Mouse (Mus musculus): ENCODE data around the gene Ksr1. TPM values are rescaled to one million over a fixed set of nuclear protein-coding genes. Genes with fewer than 3 reads are reported as not detected.
A peak's percentile ranks its signal among the peaks of the same experiment; 100 is the strongest.

Ksr1 gene
- polyA plus RNA-seq, 1 experiment from 2014 or later: 2.1 TPM

DNA sequence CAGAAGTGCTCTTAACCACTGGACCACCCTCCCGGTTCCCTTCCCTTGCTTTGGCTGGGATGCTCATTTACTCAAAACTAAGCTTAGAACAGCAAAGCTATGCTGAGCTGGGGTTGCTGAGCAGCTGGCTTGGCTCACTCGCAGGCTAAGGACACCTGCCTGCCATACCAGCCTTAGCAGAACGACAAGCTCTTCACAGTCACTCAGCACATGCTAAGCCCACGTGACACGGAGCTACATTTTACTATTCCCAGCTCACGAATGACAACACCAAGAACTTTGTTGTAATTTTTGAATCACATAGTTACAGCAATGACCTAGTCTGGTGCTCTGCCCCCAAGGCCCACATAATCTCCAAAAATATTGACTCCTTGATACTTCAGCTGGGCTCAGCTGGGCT lies 66.1 kb downstream of the Ksr1 start:
- Histone ChIP-seq H3K27me3 (0 out of 2 replicates have a peak, but pooled peaks cover 3% of the 10 kb centered on the region), H3K4me3 (replicated peaks) (no peak overlapping the region), H3K9ac (no peak overlapping the region), H3K9me3 (replicated peaks) (no peaks in the 10 kb centered on the region), H3K27ac (replicated peaks) (no peak overlapping the region), H3K4me2 (no peak overlapping the region), H3K4me1 (replicated peaks) (peaks cover 50% of the 10 kb centered on the region), H3K36me3 (replicated peaks) (no peaks in the 10 kb centered on the region)
- WGBS (ENCODE audit: insufficient replicate concordance): 77% methylated on average over 6 of the region's 6 CpGs
- ATAC-seq (ENCODE audit: insufficient read depth): no peak

DNA sequence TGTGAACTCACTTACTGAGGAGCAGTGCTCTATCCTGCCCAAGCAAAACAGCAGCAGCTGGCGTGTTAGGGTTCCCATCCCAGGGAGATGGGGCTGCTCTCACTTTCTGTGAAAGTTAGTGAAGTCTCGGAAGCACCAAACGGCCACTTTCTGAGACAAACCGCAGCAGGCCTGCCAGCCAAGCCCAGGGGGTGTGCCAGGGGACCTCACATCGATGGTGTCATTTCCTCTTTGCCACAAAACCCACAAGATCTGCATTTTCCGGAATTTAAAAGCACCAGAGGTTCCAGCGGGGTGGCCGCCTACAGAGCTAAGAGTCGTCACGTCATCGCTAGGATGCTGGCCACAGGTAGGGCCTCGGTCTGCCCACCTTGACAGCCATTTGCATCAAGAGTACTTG lies 69.7 kb downstream of the Ksr1 start:
- Histone ChIP-seq H3K36me3 (replicated peaks) (no peaks in the 10 kb centered on the region), H3K27me3 (0 out of 2 replicates have a peak, but pooled peaks cover 3% of the 10 kb centered on the region), H3K9ac (no peak overlapping the region), H3K4me2 (peak overlapping the region; percentile 14; the same call in 1 of the 2 replicates), H3K4me1 (replicated peaks) (peaks cover 63% of the 10 kb centered on the region), H3K9me3 (replicated peaks) (no peaks in the 10 kb centered on the region), H3K27ac (replicated peaks) (peak overlapping the region; percentile 68), H3K4me3 (replicated peaks) (no peak overlapping the region)
- WGBS (ENCODE audit: insufficient replicate concordance): 18% methylated on average over 12 of the region's 12 CpGs
- no peak for ATAC-seq (ENCODE audit: insufficient read depth)

DNA sequence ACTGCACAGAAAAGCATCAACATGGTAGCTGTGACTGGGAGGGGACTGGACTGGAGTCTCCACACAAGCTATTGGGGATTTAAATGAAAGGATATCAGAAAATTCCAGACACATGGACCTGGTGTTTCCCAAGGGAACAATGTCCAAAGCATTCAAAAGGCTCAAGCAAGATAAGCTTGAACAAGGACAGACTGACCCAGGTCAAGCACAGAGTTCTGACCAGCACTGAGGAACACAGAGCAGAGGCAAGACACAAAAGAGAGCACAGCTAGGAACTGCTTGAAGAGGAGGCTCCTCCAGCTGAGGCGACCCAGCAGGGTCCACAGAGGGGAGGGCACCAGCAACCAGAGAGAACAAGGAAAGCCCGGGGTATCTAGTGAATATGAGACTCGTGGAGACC lies 71.2 kb downstream of the Ksr1 start:
- Histone ChIP-seq H3K4me3 (replicated peaks) (no peak overlapping the region), H3K4me2 (0 out of 2 replicates have a peak overlapping the region, but pooled peaks have one; percentile 11), H3K4me1 (replicated peaks) (peaks cover 70% of the 10 kb centered on the region), H3K9ac (no peak overlapping the region), H3K27me3 (no peaks in the 10 kb centered on the region), H3K27ac (replicated peaks) (peak overlapping the region; percentile 35; the same call in 1 of the 2 replicates), H3K9me3 (replicated peaks) (no peaks in the 10 kb centered on the region), H3K36me3 (replicated peaks) (no peaks in the 10 kb centered on the region)
- no peak for ATAC-seq (ENCODE audit: insufficient read depth)
- WGBS (ENCODE audit: insufficient replicate concordance): 49% methylated on average over 3 of the region's 3 CpGs

DNA sequence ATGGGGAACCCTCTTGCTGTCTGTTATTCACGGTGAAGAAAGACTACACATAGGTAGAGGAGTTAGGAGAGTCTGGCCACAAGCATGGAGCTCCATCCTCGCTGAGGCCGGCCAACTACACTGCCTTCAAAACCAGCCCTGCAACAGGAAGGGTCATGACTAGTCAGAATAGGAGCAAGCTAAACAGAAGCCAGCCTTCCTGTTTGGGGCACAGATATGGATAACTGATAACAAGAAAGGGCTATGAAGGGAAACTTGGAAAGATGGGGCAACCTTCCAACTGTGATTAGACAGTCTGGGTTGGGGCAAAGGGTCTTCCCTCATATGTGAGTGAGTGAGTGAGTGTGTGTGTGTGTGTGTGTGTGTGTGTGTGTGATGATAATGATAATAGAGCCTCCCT lies 71.6 kb downstream of the Ksr1 start:
- no peaks in the 10 kb centered on the region for H3K27me3 ChIP-seq
- no peak overlapping the region for H3K4me3 ChIP-seq (replicated peaks)
- peak overlapping the region; percentile 46 for H3K27ac ChIP-seq (replicated peaks)
- no peaks in the 10 kb centered on the region for H3K36me3 ChIP-seq (replicated peaks)
- no peak for ATAC-seq (ENCODE audit: insufficient read depth)
- 0 out of 2 replicates have a peak overlapping the region, but pooled peaks have one; percentile 11 for H3K4me2 ChIP-seq
- 57% methylated on average over 3 of the region's 3 CpGs for WGBS (ENCODE audit: insufficient replicate concordance)
- no peaks in the 10 kb centered on the region for H3K9me3 ChIP-seq (replicated peaks)
- H3K4me1 ChIP-seq (replicated peaks): peaks cover 74% of the 10 kb centered on the region
- no peak overlapping the region for H3K9ac ChIP-seq

DNA sequence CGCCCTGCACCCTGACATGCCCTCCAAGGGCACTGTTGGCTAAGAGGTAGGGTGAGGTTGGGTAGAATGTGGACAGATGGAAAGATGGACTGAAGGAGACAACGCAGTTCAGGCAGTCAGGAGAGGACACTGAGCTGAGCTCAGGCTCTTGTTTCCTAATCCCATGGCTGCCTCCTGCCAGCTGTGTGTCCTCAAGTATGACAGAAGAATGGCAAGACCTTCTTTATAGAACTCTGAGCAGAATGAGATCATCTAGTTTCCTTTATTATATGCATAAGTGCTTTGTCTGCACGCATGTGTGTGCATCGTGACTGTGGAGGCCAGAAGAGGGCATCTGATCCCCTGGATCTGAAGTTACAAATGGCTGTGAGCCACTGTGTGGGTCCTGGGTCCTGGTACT lies 72.6 kb downstream of the Ksr1 start:
- Histone ChIP-seq H3K4me1 (replicated peaks) (peaks cover 84% of the 10 kb centered on the region), H3K4me2 (peak overlapping the region; percentile 68), H3K9ac (no peak overlapping the region), H3K27me3 (no peaks in the 10 kb centered on the region), H3K36me3 (replicated peaks) (no peaks in the 10 kb centered on the region), H3K9me3 (replicated peaks) (no peaks in the 10 kb centered on the region), H3K27ac (replicated peaks) (peak overlapping the region; percentile 97; the same call in 1 of the 2 replicates), H3K4me3 (replicated peaks) (no peak overlapping the region)
- 84% methylated on average over 4 of the region's 4 CpGs for WGBS (ENCODE audit: insufficient replicate concordance)
- no peak for ATAC-seq (ENCODE audit: insufficient read depth)

DNA sequence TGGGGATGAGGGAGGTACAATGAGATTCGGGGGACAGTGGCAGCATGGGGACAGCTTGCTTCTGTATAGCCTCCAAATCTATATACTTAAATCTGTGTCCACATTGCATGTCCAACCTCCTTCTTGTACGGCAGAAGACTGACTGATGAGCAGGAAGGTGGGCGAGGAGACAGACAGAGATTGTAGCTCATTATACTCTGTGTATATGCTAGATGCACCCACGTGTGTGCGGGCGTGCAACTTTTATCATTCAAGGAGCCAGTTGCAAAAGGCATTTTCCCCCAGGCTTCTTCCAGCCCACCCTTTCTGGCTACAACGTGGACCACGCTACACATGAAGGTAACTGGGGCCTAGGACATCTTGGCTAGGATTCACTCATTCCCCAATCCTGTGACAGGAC lies 74.1 kb downstream of the Ksr1 start:
- Histone ChIP-seq H3K27ac (replicated peaks) (peak overlapping the region; percentile 97), H3K4me2 (peak overlapping the region; percentile 68), H3K4me1 (replicated peaks) (peaks cover 97% of the 10 kb centered on the region), H3K9ac (peak overlapping the region; percentile 66), H3K9me3 (replicated peaks) (no peaks in the 10 kb centered on the region), H3K27me3 (no peaks in the 10 kb centered on the region), H3K36me3 (replicated peaks) (no peaks in the 10 kb centered on the region), H3K4me3 (replicated peaks) (peak overlapping the region; percentile 54)
- ATAC-seq (ENCODE audit: insufficient read depth): no peak
- 66% methylated on average over 8 of the region's 8 CpGs for WGBS (ENCODE audit: insufficient replicate concordance)

DNA sequence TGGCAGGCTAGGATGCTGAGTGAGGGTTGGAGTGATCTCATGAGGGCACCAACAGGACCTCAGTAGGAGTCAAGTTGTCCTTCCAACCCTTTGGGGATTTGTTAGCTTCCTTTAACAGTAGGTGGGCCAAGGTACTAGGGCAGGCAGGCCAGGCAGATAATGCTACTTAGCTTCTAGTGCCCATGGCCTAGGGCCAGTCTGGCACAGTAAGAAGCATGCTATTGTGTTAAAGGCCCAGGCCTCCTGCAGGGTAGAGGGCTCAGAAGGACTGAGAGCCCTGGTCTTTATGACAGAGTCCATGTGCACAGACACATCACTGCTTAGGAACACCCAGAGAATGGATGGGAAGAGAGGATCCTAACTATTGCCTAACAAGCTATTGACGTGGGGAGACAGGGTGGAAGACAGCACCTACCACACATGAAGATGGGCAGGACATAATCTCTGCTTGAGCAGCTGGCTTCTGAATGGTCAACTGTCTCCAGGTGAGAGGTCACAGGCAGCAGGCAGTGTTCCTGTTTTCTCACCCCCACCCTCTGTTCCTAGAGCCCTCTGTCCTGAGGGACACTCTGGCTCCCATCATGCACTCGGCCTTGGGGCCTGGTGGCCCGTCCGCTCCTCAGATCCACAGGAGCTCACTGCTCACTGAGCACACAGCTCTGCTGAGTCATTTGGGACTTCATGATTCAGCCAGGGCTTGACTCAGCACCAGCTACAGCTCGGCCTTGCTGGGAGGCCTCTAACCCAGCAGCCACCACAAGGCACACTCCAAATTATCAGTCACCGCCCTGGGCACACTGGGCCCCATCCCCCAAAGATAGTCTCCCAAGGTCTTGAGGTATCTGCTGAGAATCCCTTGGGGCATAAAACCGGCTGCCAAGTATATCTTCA lies 74.9 kb downstream of the Ksr1 start:
- Histone ChIP-seq H3K27ac (replicated peaks) (peak overlapping the region; percentile 97), H3K4me1 (replicated peaks) (peaks cover 97% of the 10 kb centered on the region), H3K9me3 (replicated peaks) (no peaks in the 10 kb centered on the region), H3K4me2 (peak overlapping the region; percentile 68), H3K36me3 (replicated peaks) (no peaks in the 10 kb centered on the region), H3K9ac (peak overlapping the region; percentile 66), H3K4me3 (replicated peaks) (peak overlapping the region; percentile 54), H3K27me3 (no peaks in the 10 kb centered on the region)
- 18% methylated on average over 7 of the region's 7 CpGs for WGBS (ENCODE audit: insufficient replicate concordance)
- peak; percentile 85 for ATAC-seq (ENCODE audit: insufficient read depth)

DNA sequence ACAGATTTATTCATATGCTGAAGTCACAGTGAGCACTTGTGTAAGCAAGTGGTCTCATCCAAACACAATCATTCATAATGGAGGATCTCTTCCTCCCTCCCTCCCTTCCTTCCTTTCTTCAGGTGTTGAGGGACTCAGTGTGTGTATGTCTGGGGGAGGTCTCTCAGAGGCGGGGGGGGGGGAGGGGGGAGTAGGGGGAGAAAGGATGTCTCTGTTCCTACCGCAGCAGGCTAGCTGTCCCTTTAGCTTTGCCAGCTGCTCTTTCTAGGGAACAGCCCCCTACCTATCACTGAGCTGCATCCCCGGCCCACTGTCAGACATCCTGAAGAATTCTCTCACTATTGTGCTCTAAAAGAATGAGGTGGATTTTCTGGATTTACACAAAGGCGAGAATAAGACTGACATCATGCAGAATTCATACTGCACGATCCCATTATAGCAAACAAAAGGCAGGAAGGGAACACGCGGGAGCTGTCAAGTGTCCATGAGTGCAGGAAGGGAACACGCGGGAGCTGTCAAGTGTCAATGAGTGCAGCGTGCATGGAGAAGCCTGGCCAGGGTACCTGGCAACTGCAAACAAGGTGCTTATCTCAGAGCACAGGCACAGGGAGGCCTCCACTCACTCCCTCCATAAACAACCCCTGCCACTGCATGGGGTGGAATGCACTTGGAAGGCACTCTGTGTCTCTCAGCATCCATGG lies 76.6 kb downstream of the Ksr1 start:
- H3K4me3 ChIP-seq (replicated peaks): peak overlapping the region; percentile 54
- WGBS (ENCODE audit: insufficient replicate concordance): 39% methylated on average over 10 of the region's 10 CpGs
- peaks cover 96% of the 10 kb centered on the region for H3K4me1 ChIP-seq (replicated peaks)
- no peaks in the 10 kb centered on the region for H3K27me3 ChIP-seq
- ATAC-seq (ENCODE audit: insufficient read depth): peak; percentile 72
- H3K9ac ChIP-seq: peak overlapping the region; percentile 66
- no peaks in the 10 kb centered on the region for H3K36me3 ChIP-seq (replicated peaks)
- H3K9me3 ChIP-seq (replicated peaks): no peaks in the 10 kb centered on the region
- H3K27ac ChIP-seq (replicated peaks): peak overlapping the region; percentile 97
- H3K4me2 ChIP-seq: peak overlapping the region; percentile 68

DNA sequence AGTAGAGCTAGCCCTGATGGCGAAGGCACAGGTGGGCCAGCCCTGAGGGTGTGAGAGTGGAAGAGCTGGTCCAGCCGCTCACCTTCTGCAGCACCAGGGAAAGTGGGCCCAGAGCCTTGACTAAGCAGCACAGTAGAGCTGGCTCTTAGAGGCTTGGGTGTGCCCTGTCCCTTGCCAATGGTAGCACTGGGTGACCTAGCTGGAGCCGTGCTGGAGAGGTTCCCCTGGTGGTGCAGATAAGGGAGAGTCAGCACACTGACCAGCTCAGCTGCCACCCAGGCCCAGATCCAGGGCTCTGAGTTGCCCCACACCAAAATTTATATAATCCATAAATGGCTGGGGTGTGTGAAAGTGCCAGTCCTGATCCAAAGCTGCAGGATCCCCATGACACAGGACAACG lies 79.0 kb downstream of the Ksr1 start:
- peak; percentile 72 for ATAC-seq (ENCODE audit: insufficient read depth)
- WGBS (ENCODE audit: insufficient replicate concordance): 65% methylated on average over 4 of the region's 4 CpGs
- H3K9me3 ChIP-seq (replicated peaks): no peaks in the 10 kb centered on the region
- H3K9ac ChIP-seq: peak overlapping the region; percentile 59
- no peaks in the 10 kb centered on the region for H3K36me3 ChIP-seq (replicated peaks)
- no peaks in the 10 kb centered on the region for H3K27me3 ChIP-seq
- H3K4me3 ChIP-seq (replicated peaks): peak overlapping the region; percentile 39
- peaks cover 71% of the 10 kb centered on the region for H3K4me1 ChIP-seq (replicated peaks)
- H3K4me2 ChIP-seq: peak overlapping the region; percentile 68
- peak overlapping the region; percentile 97 for H3K27ac ChIP-seq (replicated peaks)

DNA sequence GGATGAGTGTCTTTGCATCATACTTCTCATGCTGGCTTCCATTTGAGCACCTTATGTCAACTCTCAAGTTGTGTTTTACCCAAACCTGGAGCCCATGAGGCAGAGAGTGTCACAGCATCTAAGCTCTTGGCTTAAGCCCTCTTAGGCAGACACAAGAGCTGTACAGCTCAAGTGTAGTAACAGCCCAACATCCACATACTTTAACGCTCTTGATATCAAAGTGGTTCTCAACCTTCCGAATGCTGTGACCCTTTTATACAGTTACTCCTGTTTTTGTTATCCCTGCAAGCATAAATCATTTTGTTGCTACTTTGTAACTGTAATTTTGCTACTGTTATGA lies 80.0 kb downstream of the Ksr1 start:
- Histone ChIP-seq H3K27me3 (no peaks in the 10 kb centered on the region), H3K9me3 (replicated peaks) (no peaks in the 10 kb centered on the region), H3K9ac (no peak overlapping the region), H3K4me1 (replicated peaks) (peaks cover 62% of the 10 kb centered on the region), H3K4me2 (no peak overlapping the region), H3K27ac (replicated peaks) (peak overlapping the region; percentile 41), H3K36me3 (replicated peaks) (no peaks in the 10 kb centered on the region), H3K4me3 (replicated peaks) (no peak overlapping the region)
- 93% methylated on average over 2 of the region's 2 CpGs for WGBS (ENCODE audit: insufficient replicate concordance)
- ATAC-seq (ENCODE audit: insufficient read depth): no peak

DNA sequence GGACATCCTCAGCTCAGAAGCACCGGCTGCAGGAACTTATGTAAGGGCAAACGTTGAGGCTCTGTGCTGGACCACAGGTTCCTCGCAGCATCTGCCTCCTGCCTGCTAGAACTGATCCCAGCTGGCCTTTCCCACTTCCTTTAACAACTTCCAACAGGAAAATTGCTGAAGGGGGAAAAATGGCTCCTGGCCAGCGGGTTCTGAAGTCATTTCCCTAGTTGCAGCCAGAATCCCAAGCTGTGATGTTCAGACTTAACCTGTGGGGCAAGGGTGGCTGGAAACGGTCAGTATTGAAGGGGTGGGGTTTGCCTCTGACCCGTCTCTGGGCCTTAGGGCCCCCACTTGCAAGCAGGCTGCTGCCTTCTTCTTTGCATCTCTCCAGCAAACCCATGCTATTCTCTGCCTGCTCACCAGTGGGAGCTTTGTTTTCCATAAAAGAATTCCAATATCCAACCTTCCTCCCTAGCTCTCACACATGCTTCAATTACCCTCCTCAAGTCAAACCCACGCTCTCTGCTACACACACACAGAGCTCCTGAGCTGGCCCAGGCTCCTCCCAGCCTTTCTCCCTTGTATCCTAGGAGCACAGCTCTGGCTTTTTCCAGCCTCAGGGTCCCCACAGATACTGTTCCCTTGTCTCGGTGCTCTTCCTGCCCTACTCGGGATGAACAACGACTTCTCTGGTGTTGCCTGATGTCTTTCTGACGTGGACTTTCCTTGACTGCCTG lies 80.6 kb downstream of the Ksr1 start:
- Histone ChIP-seq H3K9ac (no peak overlapping the region), H3K4me1 (replicated peaks) (peaks cover 57% of the 10 kb centered on the region), H3K4me3 (replicated peaks) (no peak overlapping the region), H3K36me3 (replicated peaks) (no peaks in the 10 kb centered on the region), H3K9me3 (replicated peaks) (no peaks in the 10 kb centered on the region), H3K4me2 (no peak overlapping the region), H3K27me3 (no peaks in the 10 kb centered on the region), H3K27ac (replicated peaks) (peak overlapping the region; percentile 42)
- ATAC-seq (ENCODE audit: insufficient read depth): no peak
- WGBS (ENCODE audit: insufficient replicate concordance): 70% methylated on average over 11 of the region's 11 CpGs

Measured in liver, embryonic 15.5 days (tissue).